Mouse (Mus musculus): ENCODE measurements around the gene Srl.

- TF ChIP-seq CTCF (conservative IDR thresholded peaks at IDR 0.05; ENCODE audit: insufficient read depth, insufficient read length, low read depth, low read length), result no peak
- TF ChIP-seq POLR2A (IDR thresholded peaks at IDR 0.05; ENCODE audit: low read depth, low read length), result no peak
Measured at GRCm38 (mm10) chr16:4521735-4522530, 19.7 kb downstream of the Srl start.
